Mouse (Mus musculus) forebrain, embryonic 10.5 days (tissue): ENCODE measurements around the gene Lhfp. TPM values are rescaled to one million over a fixed set of nuclear protein-coding genes. Genes with fewer than 3 reads are reported as not detected.
A peak's percentile ranks its signal among the peaks of the same experiment; 100 is the strongest.

Experiments
- DNase-seq: peaks from one replicate; pipeline ENCODE4 v3.0.0-alpha.2; 2017; ENCODE audit warnings: low spot score; ENCODE audit errors: extremely low spot score
- H3K27ac ChIP-seq: fragments of 300-500 bp; sonication (generic); 2 replicates; pipeline ENCODE4 v1.5.1; 2016; ENCODE audit warnings: mild to moderate bottlenecking
- H3K27me3 ChIP-seq: fragments of 300-500 bp; sonication (generic); 2 replicates; pipeline ENCODE4 v1.6.1; 2016; ENCODE audit warnings: mild to moderate bottlenecking; ENCODE audit not compliant: poor library complexity, severe bottlenecking
- H3K36me3 ChIP-seq: fragments of 300-500 bp; sonication (generic); replicated peaks from 2 replicates; pipeline ENCODE4 v1.6.1; 2016; ENCODE audit warnings: mild to moderate bottlenecking, moderate library complexity
- H3K4me1 ChIP-seq: fragments of 300-500 bp; sonication (generic); 2 replicates; pipeline ENCODE4 v1.6.1; 2016
- H3K4me3 ChIP-seq: fragments of 300-500 bp; sonication (generic); 2 replicates; pipeline ENCODE4 v1.5.1; 2016; ENCODE audit warnings: mild to moderate bottlenecking, moderate library complexity
- H3K9me3 ChIP-seq: fragments of 300-500 bp; sonication (generic); 2 replicates; pipeline ENCODE4 v1.6.1; 2016; ENCODE audit warnings: mild to moderate bottlenecking, moderate library complexity
- WGBS: fragments of 180-500 bp; shearing (Covaris S2); methylation state at CpG from one replicate; pipeline ENCODE4 v1.1.7; 2016; 5-methylcytosine and 5-hydroxymethylcytosine counted together
- polyA plus RNA-seq: library from polyadenylated mRNA; unstranded; fragments of >200 nt; fragmentation: Nextera tagmentation; extraction: Ambion mirVana; gene quantifications from 2 replicates; pipeline ENCODE4 v1.2.1, GENCODE M21; 2016

Lhfp gene
- polyA plus RNA-seq = 21.7 and 22.9 TPM in 2 replicates

- Histone ChIP-seq H3K4me3 (peak within 1 kb of the TSS; percentile 71), H3K36me3 (0 out of 2 replicates have a peak, but pooled peaks cover 3% of the 10 kb centered on the region), H3K9me3 (no peaks in the 10 kb centered on the region), H3K27ac (peak within 1 kb of the TSS; percentile 84), H3K4me1 (peaks cover 30% of the 10 kb centered on the region), H3K27me3 (peaks cover 43% of the 10 kb centered on the region)
- DNase-seq = peak; percentile 71
- WGBS = under 1% methylated on average over 56 of the region's 58 CpGs
Observed at GRCm38 (mm10) chr3:53041411-53042239, at the start of gene Lhfp. TSS of gene Lhfp (plus strand) at chr3:53041528.

DNA sequence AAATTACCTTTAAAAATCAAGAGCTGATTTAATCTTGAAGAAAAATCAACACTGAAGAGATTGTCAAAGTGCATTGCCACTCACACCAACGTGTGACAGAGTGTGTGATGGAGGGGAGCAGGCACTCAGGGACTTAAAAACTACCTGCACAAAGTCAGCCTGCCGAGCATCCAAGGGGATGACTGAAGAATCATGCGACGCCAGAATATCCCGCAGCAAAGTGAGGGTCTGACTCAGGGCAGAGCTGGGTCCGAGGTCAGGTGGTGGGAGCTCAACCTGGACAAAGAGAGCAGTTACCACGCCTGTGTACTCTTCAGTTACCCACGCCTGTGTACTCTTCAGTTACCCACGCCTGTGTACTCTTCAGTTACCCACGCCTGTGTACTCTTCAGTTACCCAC, 48.0 kb upstream of the Lhfp start:
- DNase-seq = no peak
- Histone ChIP-seq H3K27me3 (no peaks in the 10 kb centered on the region), H3K4me3 (no peak overlapping the region), H3K27ac (no peak overlapping the region), H3K36me3 (peaks cover 77% of the 10 kb centered on the region), H3K9me3 (no peaks in the 10 kb centered on the region), H3K4me1 (no peaks in the 10 kb centered on the region)
- WGBS = 90% methylated on average over 10 of the region's 10 CpGs

- no peaks in the 10 kb centered on the region for H3K9me3 ChIP-seq
- no peak overlapping the region for H3K4me3 ChIP-seq
- peaks cover 73% of the 10 kb centered on the region for H3K36me3 ChIP-seq
- DNase-seq = no peak
- H3K4me1 ChIP-seq = no peaks in the 10 kb centered on the region
- H3K27ac ChIP-seq = no peak overlapping the region
- 75% methylated on average over 5 of the region's 5 CpGs for whole genome bisulfite sequencing
- H3K27me3 ChIP-seq = no peaks in the 10 kb centered on the region
Observed at GRCm38 (mm10) chr3:52994666-52995065, 46.7 kb upstream of the Lhfp start.

- H3K36me3 ChIP-seq = peaks cover 80% of the 10 kb centered on the region
- H3K9me3 ChIP-seq = no peaks in the 10 kb centered on the region
- 92% methylated on average over 5 of the region's 5 CpGs for WGBS
- H3K4me1 ChIP-seq = no peaks in the 10 kb centered on the region
- DNase-seq = no peak
- no peak overlapping the region for H3K4me3 ChIP-seq
- no peaks in the 10 kb centered on the region for H3K27me3 ChIP-seq
- H3K27ac ChIP-seq = no peak overlapping the region
Observed at GRCm38 (mm10) chr3:52996635-52997034, 44.7 kb upstream of the Lhfp start.

GRCm38 (mm10) chr3:52997381-52997780, 43.9 kb upstream of the Lhfp start:
- peaks cover 80% of the 10 kb centered on the region for H3K36me3 ChIP-seq
- WGBS = 90% methylated on average over 1 of the region's 1 CpGs
- no peaks in the 10 kb centered on the region for H3K27me3 ChIP-seq
- no peaks in the 10 kb centered on the region for H3K4me1 ChIP-seq
- no peaks in the 10 kb centered on the region for H3K9me3 ChIP-seq
- DNase-seq = no peak
- no peak overlapping the region for H3K27ac ChIP-seq
- no peak overlapping the region for H3K4me3 ChIP-seq

DNA sequence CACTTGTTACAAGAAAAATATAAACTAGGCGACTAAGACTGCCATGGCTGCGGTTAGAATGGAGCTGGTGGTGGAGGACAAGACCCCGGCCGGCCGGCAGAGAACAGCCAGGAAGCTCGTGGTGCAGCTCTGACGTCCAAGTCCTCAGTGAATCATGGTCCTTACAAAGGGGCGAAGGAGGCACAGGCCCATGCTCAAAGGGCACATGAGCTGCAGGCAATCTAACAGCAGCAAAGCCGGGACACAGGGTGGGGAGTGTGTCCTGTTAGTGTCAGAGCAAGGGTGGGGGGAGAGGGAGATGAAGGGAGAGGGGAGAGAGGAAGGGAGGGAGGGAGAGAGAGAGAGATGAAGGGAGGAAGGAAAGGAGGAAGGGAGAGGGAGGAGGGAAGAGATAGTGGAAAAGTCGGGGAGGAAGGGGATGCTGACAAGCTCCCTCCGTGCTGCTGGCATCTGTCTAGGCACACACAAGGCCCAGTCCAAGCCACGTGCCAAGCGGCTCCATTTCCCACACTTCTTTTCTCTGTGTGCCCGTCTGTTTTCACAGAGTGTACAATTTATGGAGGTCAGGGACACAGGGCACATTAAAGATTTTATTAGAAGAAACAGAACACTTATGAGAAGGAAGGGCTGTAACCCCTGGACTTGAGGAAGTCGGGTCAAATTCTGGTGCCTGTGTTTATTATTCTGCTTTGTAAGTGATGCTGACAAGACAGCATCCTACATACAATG, 42.1 kb upstream of the Lhfp start:
- H3K27me3 ChIP-seq = no peaks in the 10 kb centered on the region
- H3K4me1 ChIP-seq = no peaks in the 10 kb centered on the region
- no peaks in the 10 kb centered on the region for H3K9me3 ChIP-seq
- H3K36me3 ChIP-seq = peaks cover 69% of the 10 kb centered on the region
- H3K4me3 ChIP-seq = no peak overlapping the region
- no peak for DNase-seq
- 87% methylated on average over 15 of the region's 15 CpGs for WGBS
- no peak overlapping the region for H3K27ac ChIP-seq

DNA sequence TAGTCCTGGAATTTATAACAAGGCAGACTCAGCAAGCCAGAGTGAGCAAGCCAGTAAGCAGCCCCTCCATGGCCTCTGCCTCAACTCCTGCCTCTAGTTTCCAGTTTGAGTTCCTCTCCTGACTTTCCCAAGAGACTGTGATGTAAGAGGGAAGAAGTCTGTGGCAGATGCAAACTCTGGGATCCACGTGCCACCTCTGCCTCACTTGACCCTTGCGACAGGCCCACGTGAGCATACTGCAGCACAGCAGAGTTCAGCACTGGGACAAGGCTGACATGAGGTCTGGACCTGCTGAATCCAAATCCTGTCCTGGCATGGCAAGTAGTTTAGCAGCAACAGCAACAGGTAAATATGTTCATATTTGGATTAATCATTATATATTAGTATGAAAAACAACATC, 41.3 kb upstream of the Lhfp start:
- 84% methylated on average over 3 of the region's 3 CpGs for WGBS

GRCm38 (mm10) chr3:53002076-53002475, 39.3 kb upstream of the Lhfp start:
- H3K27me3 ChIP-seq = no peaks in the 10 kb centered on the region
- no peaks in the 10 kb centered on the region for H3K4me1 ChIP-seq
- DNase-seq = no peak
- no peaks in the 10 kb centered on the region for H3K9me3 ChIP-seq
- peaks cover 60% of the 10 kb centered on the region for H3K36me3 ChIP-seq
- WGBS = 65% methylated on average over 6 of the region's 6 CpGs
- no peak overlapping the region for H3K4me3 ChIP-seq
- no peak overlapping the region for H3K27ac ChIP-seq

More for the DNA sequence above, 41.3 kb upstream of the Lhfp start:
- no peak for DNase-seq
- H3K27ac ChIP-seq = no peak overlapping the region
- H3K27me3 ChIP-seq = no peaks in the 10 kb centered on the region
- H3K36me3 ChIP-seq = peaks cover 63% of the 10 kb centered on the region
- H3K4me1 ChIP-seq = no peaks in the 10 kb centered on the region
- H3K4me3 ChIP-seq = no peak overlapping the region
- no peaks in the 10 kb centered on the region for H3K9me3 ChIP-seq

DNA sequence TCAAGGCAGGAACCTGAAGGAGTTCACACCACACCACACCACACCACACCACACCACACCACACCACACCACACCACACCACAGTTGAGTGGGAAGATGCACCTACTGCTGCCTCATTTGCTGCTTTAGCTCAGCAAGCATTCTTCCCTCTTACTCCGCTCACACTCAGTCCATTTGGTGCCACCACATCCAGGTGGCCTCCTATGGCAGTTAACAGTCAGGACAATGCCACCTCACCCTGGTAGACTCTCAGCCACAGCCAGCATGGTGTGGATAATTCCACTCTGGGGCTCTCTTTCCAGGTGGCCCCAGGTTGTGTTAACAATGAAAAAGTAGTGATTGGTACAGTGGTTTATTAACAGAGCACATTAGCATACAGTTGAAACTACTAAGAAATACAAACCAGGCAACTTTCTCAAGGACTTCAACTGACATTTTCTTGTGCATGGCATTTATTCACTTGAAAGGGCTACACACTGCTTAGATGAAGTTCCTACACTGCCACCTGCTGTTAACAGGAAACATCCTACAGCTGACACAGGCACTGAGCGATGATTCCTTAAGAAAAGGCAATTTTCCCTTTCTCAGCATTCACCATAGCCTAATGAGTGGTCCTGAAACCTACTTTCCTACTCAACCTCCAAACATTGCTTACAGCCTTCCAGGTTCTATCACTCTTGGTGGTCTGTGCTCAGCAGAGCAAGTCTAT, 36.8 kb upstream of the Lhfp start:
- no peak for DNase-seq
- 84% methylated on average over 2 of the region's 2 CpGs for WGBS
- no peak overlapping the region for H3K4me3 ChIP-seq
- H3K36me3 ChIP-seq = peaks cover 65% of the 10 kb centered on the region
- no peak overlapping the region for H3K27ac ChIP-seq
- H3K27me3 ChIP-seq = no peaks in the 10 kb centered on the region
- H3K4me1 ChIP-seq = no peaks in the 10 kb centered on the region
- H3K9me3 ChIP-seq = no peaks in the 10 kb centered on the region

GRCm38 (mm10) chr3:53007411-53007810, 33.9 kb upstream of the Lhfp start:
- Histone ChIP-seq H3K36me3 (peaks cover 59% of the 10 kb centered on the region), H3K4me1 (no peaks in the 10 kb centered on the region), H3K27me3 (no peaks in the 10 kb centered on the region), H3K27ac (no peak overlapping the region), H3K4me3 (no peak overlapping the region), H3K9me3 (no peaks in the 10 kb centered on the region)
- DNase-seq = no peak
- WGBS = 95% methylated on average over 8 of the region's 8 CpGs

GRCm38 (mm10) chr3:53016436-53017340, 24.6 kb upstream of the Lhfp start, which contains the start of gene Cog6:
TSS of gene Cog6 (minus strand) at chr3:53017237.
- Histone ChIP-seq H3K4me3 (peak within 1 kb of the TSS; percentile 88), H3K27me3 (no peaks in the 10 kb centered on the region), H3K9me3 (no peaks in the 10 kb centered on the region), H3K27ac (peak within 1 kb of the TSS; percentile 89), H3K4me1 (peaks cover 10% of the 10 kb centered on the region), H3K36me3 (peaks cover 23% of the 10 kb centered on the region)
- peak; percentile 81 for DNase-seq
- 7% methylated on average over 53 of the region's 53 CpGs for WGBS

- WGBS = 93% methylated on average over 4 of the region's 4 CpGs
- H3K4me3 ChIP-seq = no peak overlapping the region
- no peak overlapping the region for H3K27ac ChIP-seq
- H3K36me3 ChIP-seq = no peaks in the 10 kb centered on the region
- H3K9me3 ChIP-seq = no peaks in the 10 kb centered on the region
- H3K27me3 ChIP-seq = no peaks in the 10 kb centered on the region
- H3K4me1 ChIP-seq = no peaks in the 10 kb centered on the region
- no peak for DNase-seq
Observed at GRCm38 (mm10) chr3:53027333-53027732, 14.0 kb upstream of the Lhfp start.
